Mouse (Mus musculus): ENCODE results near the gene Kank1.

Kank1 gene

DNA sequence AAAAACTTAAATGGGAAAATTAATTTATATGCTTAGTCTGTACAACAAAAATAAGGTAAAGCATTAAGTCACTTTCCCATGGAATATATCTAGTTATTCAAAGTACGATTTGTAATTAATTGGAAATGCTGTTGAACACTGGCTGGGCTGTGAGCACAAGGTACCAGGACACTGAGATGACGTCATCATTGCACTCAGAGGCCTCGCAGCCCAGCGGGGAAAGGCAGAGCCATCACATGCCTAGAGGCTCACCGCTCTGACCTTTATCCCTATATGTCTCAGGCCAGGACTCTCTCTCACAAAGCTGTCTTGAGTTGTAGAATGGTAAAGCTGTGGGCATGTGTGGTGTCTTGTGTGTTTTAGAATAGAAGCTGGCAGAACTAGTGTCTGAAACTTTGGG, 128.9 kb downstream of the Kank1 start:
- no peak for DNase-seq (ENCODE audit: low read depth, low spot score)

GRCm38 (mm10) chr19:25366620-25367019, 129.8 kb downstream of the Kank1 start:
- DNase-seq (ENCODE audit: low read depth, low spot score): no peak

DNA sequence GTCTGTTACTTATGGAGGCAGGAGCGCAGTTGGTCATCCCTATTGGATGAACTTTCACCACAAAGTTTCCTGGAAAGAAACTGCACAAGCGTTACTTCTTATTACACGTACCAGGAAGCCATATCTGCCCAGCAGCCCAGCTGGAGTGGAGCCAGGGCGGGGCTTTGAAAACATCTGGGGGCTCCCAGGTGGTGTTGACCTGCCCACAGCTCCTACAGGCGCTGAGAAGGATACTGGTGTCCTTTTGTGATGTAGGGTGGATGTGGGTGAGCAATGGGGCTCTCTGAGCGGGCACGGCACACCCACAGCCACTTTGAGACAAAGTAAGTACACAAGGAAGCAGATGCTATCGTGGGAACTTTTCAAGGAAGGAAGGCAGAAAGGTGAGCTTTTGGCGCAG, 133.7 kb downstream of the Kank1 start:
- DNase-seq (ENCODE audit: low read depth, low spot score): no peak

DNA sequence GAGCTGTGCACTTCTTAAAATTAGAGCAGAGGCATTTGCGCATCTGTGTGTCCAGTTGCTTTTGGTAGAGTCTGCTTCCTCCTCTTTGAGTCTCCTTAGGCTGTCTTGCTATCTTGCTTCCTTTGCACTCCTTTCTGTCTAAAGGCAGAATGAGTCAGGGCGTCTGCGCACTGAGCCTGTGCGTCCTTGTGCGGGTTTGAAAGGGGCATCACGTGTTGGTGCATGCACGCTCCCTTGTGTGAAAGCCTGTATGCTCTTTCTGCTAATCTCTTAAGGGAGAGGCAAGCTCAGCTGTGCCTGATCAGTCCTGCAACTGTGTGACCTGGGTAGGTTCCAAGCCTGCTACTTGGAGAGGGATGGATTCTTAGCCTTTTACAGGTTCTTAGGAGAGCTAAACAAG, 136.0 kb downstream of the Kank1 start:
- DNase-seq (ENCODE audit: low read depth, low spot score): no peak

DNA sequence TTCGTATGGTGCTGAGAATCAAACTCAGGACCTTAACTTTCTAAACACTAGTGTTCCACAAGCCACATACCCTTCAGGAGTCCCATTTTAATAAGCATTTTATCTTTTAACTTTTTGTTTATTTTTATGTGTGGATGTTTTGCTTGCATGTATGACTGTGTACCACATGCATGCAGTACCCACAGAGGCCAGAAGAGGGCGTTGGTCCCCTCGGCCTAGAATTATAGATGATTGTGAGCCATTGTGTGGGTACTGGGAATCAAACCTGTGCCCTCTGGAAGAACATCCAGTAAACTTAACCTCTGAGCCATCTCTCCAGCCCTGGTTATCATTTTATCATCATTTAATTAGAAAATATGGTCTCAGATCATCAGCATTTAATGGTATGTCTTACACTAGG, 136.8 kb downstream of the Kank1 start:
- no peak for DNase-seq (ENCODE audit: low read depth, low spot score)

DNA sequence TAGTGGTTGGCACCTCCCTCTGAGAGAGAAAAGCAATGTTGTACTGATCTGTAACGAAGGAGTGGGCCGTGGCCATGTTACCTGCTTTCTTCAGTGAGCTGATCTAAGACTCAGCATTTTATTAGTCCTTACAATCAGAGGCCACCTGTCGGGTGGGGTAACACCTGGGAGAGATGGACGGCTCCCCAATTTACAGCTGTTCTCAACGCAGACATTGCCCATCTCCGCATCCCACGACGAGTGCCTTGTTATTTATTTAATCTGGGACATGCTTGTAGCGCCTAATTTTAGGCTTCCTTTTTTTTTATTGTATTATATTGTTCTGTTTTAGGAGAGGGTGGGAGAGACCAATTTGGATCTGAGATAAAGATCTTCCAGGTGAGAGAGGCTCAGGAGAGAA, 137.4 kb downstream of the Kank1 start:
- no peak for DNase-seq (ENCODE audit: low read depth, low spot score)

DNA sequence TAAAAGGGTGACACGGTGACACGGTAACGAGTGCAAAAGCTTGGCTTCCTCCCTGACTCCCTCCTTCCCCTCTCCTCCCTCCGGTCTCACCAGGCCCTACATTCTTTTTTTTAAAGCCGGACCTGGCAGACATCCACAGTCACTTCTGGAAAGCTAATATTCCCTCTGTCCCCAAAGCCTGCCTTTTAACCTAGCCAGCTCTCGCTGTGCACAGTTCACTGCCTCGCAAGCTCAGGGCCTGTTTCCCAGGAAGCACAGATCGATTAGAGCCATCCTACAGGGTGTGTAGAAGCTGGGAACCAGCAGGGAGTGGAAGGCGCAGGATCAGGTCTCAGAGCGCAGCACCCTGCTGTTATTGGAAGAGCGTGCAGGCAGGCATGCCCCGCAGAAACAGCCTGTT, 138.2 kb downstream of the Kank1 start:
- DNase-seq (ENCODE audit: low read depth, low spot score): no peak

GRCm38 (mm10) chr19:25376871-25377270, 140.1 kb downstream of the Kank1 start:
- DNase-seq (ENCODE audit: low read depth, low spot score): no peak

- DNase-seq (ENCODE audit: low read depth, low spot score): no peak
Measured at GRCm38 (mm10) chr19:25380675-25381074, 143.9 kb downstream of the Kank1 start.

- DNase-seq (ENCODE audit: low read depth, low spot score): no peak
Measured at GRCm38 (mm10) chr19:25381972-25382371, 145.2 kb downstream of the Kank1 start.

DNA sequence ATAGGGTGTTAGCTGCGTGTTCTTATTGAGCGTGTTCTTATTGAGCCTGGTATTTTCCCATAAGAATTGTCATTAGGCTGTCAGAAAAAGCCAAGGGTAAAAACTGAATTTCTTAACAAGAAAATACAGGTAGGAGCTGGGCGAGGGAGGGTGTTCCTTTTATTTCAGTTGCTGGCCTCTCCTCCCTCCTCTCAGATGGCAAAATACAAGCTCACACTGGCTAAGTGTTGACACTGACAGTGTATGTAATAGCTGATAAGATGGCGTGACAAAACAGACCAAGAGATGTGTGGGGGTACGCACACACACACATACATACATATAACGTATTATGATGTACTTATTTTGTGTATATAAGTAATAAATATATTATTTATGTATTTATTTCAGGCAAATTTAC, 145.7 kb downstream of the Kank1 start:
- DNase-seq (ENCODE audit: low read depth, low spot score): no peak

DNA sequence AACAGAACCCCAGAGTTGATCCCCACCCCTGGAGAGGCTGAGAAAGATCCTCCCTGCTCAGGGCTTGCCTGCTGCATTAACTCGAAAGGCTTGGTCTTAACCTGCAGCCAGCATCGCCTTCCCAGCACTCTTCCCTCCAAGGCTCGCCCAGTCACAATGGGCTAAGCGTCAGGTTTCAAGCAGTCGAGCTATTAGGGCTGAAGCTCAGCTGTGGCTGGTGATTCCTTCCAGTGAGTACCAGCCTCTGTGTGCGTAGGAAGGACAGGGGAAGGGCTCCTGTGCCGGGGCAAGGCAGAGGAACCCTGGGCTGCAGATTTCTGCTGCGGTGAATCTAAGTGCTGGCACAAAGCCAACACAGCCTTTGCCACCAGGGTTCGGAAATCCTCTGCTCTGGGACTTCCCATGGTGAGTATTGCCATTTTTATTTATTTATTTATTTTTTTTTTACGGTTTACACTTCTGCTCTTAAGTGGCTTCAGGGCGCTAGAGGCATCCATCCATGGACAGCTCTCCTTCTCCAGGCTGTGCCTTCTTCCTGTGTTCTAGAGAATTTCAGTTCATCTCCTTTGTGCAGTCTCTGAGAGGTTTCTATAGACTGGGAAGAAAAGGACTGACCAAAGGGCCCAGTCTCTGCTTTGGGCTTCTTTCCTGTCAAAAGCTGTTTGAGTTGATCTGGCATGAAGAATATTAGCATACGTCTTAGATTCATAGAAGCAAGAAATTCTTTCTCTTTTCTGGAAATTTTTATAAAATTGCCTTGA, 146.8 kb downstream of the Kank1 start:
- DNase-seq (ENCODE audit: low read depth, low spot score): no peak

DNA sequence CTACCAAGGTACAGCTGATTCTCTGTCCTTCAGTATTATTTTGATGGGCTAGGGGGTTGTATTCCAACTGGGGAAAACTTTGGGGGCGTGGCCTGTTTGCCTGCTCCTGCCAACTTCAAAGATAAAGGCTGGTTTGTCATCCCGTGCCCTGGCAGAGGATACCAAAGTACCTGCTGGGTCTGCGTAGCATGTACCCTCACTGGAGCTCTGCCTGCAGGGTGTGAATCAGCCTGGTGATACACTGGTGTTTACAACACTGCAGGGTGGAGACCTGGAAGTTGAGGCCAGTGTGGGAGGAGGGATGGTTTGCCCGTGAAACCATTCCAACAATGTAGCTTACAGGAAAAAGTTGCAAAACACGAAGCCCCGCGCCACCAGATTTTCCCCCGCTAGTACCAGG, 149.2 kb downstream of the Kank1 start:
- DNase-seq (ENCODE audit: low read depth, low spot score): no peak

DNA sequence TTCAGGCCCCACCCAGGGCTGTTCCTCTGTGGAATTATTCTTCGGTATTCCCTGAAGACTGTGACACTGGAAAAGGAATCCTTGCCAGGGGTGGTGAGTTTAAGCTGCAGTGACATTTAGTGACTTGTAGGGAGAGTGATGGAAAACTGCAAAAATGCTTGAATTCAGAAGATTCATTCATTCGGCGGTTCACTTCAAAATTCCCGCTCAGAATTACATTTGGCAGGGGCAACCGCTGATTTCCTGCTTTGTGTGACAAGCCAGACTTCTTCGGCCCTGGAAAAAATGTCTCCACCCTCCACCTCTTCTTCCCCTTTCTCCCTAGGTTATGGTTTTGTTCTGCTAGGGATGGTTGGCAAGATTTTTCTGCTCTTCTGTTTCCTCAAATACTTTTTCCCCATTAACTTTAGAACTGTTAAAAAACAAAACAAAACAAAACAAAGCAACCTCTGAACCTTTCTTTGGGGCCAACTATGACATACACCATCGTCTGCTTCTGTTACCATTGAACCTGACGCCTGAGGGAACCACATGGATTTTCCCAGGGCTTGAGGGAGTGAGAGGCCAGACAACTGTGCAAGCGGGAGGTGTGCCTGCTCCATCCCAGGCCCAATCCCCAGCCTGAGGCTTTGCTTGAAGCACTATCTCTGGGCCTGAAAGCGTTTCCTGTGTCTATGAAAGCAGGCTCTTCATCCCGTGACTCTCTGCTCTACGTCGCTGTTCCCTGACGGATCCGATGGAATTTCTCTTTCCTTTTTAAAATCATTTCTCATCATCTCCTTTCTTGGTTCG, 150.1 kb downstream of the Kank1 start:
- no peak for DNase-seq (ENCODE audit: low read depth, low spot score)

DNA sequence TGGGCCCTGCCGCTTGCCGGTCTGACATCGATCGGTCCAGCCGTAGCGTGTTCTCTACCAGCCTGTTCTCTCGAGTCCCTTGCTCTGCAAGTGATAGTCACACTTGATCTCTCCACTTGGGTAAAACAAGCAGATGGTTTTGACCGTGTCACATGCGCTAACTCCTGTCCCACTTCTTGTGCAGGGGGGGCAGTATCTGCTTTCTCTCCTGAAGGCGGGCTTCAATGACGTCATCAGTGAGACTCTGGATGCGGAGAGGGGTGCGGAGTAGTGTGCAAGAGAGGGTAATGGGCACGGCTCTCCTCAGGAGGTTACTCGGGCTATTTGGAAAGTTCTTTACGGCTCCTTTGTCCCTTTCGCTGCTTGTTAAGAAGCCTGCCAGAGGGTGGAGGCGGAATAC, 151.1 kb downstream of the Kank1 start:
- no peak for DNase-seq (ENCODE audit: low read depth, low spot score)

GRCm38 (mm10) chr19:25392135-25392534, 155.4 kb downstream of the Kank1 start:
- DNase-seq (ENCODE audit: low read depth, low spot score): no peak

DNA sequence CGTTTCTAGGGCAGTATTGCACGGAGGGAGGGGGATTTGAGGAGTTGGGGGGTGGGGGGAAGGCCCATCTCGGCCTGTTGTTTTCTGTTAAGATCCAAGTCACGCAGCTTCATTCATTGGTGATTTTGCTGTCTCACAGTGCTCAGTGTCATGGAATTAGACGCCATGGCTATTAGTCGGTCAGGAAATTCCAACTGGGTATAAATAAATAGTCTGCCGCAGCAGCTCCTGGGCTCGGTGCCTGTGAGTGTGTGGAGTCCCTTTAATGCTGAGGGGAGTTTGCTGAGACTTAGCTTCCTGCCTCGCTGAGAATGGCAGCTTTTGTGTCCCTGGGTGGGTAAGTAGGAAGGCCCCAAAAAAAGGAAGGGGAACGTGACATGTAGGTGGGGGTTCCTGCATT, 158.3 kb downstream of the Kank1 start:
- no peak for DNase-seq (ENCODE audit: low read depth, low spot score)

DNA sequence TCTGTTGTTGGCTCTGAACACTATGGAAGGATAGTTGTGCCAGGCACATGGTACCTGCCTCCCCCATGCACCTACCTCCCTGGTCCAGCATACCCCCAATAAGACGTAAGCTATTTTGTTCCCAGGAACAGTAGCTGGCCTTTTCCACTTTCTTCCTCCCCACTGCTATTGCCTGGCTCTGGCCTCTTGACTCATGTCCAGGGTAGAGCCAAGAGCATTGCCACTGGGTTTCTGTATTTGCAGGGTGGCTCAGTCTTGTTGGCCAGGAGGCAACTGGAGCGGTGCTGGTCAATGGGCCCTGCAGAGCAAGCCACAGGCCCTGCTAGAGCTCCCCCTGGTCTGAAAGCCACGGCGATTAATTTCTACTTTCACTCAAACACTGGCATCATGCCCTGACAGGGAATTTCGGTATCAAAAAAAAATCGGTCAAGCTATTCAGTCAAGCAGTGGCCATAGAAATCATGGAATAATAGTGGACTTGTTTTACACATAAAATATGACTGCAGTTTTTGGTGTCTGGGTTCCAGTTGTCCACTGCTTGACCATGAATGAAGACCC, 160.0 kb downstream of the Kank1 start:
- no peak for DNase-seq (ENCODE audit: low read depth, low spot score)

DNA sequence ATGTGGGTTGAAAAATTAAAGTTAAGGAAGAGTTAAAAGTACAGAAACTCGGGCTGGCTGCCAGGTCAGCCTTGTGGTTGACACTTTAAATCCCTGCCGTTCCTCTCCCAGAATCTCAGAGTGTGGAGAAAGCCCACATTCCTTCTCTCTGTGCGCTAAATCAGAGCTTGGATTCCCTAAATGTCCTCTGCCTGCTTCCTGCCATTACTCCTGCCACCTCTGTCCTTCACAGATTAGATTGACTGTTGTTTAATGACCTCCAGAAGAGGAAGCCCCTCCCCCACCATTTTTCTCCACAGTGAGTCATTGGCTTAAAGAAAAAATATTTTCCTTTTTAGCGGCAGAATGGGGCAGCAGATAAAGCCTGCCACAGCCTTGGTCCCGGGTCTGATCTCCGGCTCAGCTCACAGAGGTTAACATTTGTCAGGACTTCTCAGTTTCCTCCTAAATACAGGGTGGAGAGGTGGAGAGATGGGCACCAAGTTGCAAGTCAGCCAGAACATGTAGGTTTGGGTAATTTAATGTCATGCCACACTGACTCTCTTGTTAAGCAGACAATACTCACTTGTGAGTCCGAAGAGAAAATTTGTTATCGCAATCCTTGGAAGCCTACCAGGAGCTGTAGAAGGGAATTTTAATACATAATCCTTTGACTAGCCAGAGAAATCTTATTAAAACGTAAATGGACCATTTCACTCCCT, 162.9 kb downstream of the Kank1 start:
- peak; percentile 9 for DNase-seq (ENCODE audit: low read depth, low spot score)

DNA sequence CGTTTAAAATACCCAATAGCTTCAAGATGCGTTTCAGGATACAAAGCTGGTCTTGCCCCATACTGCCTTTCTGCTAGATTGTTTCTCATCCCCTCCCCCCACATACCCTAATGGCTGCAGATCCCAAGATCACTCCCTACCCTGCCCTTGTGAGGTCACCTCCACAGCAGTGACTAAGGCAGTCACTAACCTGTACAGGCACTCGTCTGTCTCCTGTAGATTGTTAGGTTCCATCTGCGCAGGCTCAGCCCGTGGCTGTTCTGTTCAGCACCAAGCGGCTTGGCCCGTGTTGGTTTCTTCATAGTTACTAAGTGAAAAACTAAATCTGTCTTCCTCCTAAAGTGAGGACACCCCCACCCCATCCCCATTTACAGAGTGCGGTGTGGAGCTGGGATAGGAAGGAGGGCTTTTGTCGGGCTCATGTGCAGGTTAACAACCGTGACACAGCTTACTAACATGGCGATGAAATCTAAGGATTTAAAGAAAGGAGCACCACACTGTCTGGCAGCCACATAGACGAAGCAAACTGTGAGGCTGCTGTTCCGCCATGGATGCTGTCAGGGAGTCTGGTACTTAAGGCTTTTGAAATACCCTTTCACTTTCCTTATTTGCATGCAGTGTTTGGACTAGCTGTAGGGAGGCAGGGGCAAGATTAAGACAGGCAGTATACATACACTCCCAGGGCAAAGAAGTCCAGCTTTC, 163.6 kb downstream of the Kank1 start:
- DNase-seq (ENCODE audit: low read depth, low spot score): no peak

DNA sequence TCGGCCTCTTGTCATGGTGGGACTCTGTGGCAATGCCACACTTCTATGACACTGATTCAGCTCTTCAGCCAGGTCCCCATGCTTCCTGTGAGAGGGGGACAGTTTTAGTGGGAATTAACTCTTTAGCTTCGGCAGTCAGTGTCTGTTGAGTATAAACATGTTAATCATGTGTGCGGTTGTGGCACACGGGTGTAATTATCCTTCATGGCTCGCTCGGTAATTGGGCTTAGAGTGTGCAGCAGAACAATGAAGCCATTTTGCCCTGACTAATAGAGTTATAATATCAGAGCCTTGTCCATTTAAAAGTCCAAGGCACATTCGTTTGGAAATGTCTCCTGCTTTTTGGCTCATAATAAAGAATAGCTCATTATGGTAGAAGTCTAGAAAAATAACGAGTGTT, 164.7 kb downstream of the Kank1 start:
- DNase-seq (ENCODE audit: low read depth, low spot score): no peak

DNA sequence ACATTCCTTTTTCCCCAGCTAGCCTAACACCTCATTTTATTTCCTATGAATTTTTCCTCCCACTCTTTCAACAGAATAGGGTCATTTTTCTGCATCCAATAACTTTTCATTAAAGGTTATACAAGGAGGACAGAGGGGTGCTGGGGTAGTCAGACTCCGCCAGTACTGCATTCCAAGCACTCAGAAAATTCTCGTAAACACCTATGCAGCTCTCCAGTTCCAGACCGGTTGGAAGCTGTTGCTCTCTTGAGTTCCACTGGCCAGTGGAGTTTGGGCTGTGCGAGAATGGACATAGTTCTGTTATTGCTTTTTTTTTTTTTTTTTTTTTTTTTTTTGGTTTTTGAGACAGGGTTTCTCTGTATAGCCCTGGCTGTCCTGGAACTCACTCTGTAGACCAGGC, 167.4 kb downstream of the Kank1 start:
- DNase-seq (ENCODE audit: low read depth, low spot score): no peak
